Mouse (Mus musculus) embryonic fibroblast, embryonic 13.5 days (primary cell): ENCODE results near the gene Zfp809.

Experiments
- CTCF ChIP-seq: IDR thresholded peaks from 2 replicates; pipeline ENCODE4 v1.5.1; 2011; ENCODE audit warnings: mild to moderate bottlenecking, control low read depth, low read length, moderate library complexity, borderline replicate concordance; ENCODE audit not compliant: insufficient read depth
- POLR2A ChIP-seq: IDR thresholded peaks from 2 replicates; pipeline ENCODE4 v1.6.1; 2011; ENCODE audit warnings: low read depth, mild to moderate bottlenecking, control low read depth, low read length, moderate library complexity

DNA sequence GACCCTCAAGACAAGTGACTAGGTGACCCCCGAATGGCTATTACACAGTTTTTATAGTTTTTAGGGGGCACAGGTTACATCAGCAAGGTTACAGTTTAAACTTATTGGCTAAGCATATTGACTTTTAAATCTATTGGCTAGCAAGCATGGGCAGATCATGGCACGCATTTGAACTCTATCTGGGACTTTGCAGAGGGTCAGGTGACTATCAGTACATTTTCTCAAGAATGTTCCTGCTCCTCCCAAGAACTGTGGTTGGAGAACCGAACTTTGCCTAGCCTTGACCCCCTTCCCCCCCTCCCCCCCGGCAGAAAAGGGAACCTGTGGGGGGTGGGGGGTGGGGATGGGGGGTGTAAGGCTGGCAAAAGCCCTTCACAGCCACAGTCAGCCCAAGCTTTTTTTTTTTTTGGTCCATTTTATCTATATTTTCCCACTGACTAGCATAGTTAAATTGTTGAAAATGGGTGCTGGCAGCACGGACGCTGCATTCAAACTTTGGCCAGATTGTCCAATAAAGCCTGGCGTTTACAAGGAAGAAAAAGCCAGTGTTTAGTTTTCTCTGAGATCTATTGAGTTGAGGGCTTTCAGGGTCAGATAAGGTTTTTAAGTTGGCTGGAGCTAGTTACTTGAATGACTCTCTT, 4.0 kb downstream of the Zfp809 start:
- no peak for TF ChIP-seq POLR2A
- TF ChIP-seq CTCF, result no peak
